Mouse (Mus musculus): ENCODE measurements around the gene Atp1a1. TPM values are rescaled to one million over a fixed set of nuclear protein-coding genes. Genes with fewer than 3 reads are reported as not detected.

The Atp1a1 gene
- polyA plus RNA-seq, 2 experiments = 48.4 to 54.7 TPM

GRCm38 (mm10) chr3:101615856-101616255 lies 11.4 kb upstream of the Atp1a1 start:
- H3K27me3 ChIP-seq (ENCODE audit: control insufficient read depth, insufficient read depth, low read length) = no peaks in the 10 kb centered on the region
- H3K4me2 ChIP-seq (ENCODE audit: low read depth) = no peak overlapping the region
- H3K9ac ChIP-seq (replicated peaks) = no peak overlapping the region
- ATAC-seq (ENCODE audit: insufficient read depth) = no peak
- no peaks in the 10 kb centered on the region for H3K4me1 ChIP-seq (replicated peaks; ENCODE audit: control insufficient read depth in 2 of 2, insufficient read depth in 2 of 2, low read length in 1 of 2)
- H3K27ac ChIP-seq = no peak overlapping the region
- no peak overlapping the region for H3K4me3 ChIP-seq (ENCODE audit: insufficient read depth in 1 of 2, low read depth in 2 of 2, low read length in 2 of 2)
- no peaks in the 10 kb centered on the region for H3K9me3 ChIP-seq (ENCODE audit: control insufficient read depth, low read length)
- no peaks in the 10 kb centered on the region for H3K36me3 ChIP-seq (replicated peaks; ENCODE audit: control insufficient read depth, insufficient read depth, low read depth)
- TF ChIP-seq CTCF (IDR thresholded peaks at IDR 0.05; ENCODE audit: low read depth) (no peak), EP300 (IDR thresholded peaks at IDR 0.05; ENCODE audit: low read depth) (no peak)
- DNase-seq (ENCODE audit: low read depth in 3 of 3, low spot score in 3 of 3) = no peak
- 47% methylated on average over 6 of the region's 6 CpGs for WGBS (ENCODE audit: insufficient replicate concordance)

DNA sequence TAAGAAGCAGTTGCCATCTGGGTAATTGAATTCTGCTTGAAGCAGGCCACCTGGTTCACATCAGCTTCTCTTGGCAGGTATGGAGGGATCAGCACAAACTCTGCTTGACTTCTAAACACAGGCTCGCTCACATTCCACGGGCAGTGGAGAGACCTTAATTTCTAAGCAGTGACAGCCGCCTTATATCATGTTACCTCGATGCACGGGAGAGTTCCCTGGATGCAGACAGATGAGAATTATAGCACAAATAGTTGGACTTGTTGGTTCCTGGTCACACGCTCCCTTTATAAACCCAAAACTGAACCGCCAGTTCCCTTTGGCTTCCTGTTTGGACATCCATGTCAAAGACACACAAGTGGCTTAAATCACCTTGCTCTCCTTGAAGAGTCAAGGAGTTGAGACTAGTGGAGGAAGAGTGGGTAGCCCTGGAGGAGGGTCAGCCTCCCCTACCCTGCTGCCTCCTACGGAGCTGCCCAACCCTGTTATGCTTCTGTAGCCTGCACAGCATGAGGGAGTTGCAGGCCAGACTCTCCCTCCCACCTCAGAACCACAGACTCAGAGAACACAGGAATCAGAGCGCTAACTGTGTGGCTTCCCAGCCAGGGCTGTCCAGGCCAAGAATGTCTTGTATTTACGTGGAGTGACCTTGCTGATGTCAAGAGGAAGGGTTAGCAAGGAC lies 7.5 kb upstream of the Atp1a1 start:
- no peak for DNase-seq (ENCODE audit: low read depth in 3 of 3, low spot score in 3 of 3)

GRCm38 (mm10) chr3:101611012-101611812 lies 6.7 kb upstream of the Atp1a1 start:
- Histone ChIP-seq H3K4me3 (ENCODE audit: insufficient read depth in 1 of 2, low read depth in 2 of 2, low read length in 2 of 2) (no peak overlapping the region), H3K27ac (no peak overlapping the region), H3K36me3 (replicated peaks; ENCODE audit: control insufficient read depth, insufficient read depth, low read depth) (no peaks in the 10 kb centered on the region), H3K9me3 (ENCODE audit: control insufficient read depth, low read length) (no peaks in the 10 kb centered on the region), H3K4me1 (replicated peaks; ENCODE audit: control insufficient read depth in 2 of 2, insufficient read depth in 2 of 2, low read length in 1 of 2) (no peaks in the 10 kb centered on the region), H3K9ac (replicated peaks) (no peak overlapping the region), H3K27me3 (ENCODE audit: control insufficient read depth, insufficient read depth, low read length) (peaks cover under 1% of the 10 kb centered on the region; the same call in 1 of the 2 replicates), H3K4me2 (ENCODE audit: low read depth) (no peak overlapping the region)
- TF ChIP-seq EP300 (IDR thresholded peaks at IDR 0.05; ENCODE audit: low read depth) (no peak), CTCF (IDR thresholded peaks at IDR 0.05; ENCODE audit: low read depth) (no peak)
- DNase-seq (ENCODE audit: low read depth in 3 of 3, low spot score in 3 of 3) (no peak), ATAC-seq (ENCODE audit: insufficient read depth) (no peak)
- 59% methylated on average over 8 of the region's 8 CpGs for WGBS (ENCODE audit: insufficient replicate concordance)

More for the DNA sequence above, 7.5 kb upstream of the Atp1a1 start:
- 56% methylated on average over 10 of the region's 10 CpGs for WGBS (ENCODE audit: insufficient replicate concordance)
- Histone ChIP-seq H3K36me3 (replicated peaks; ENCODE audit: control insufficient read depth, insufficient read depth, low read depth) (no peaks in the 10 kb centered on the region), H3K9me3 (ENCODE audit: control insufficient read depth, low read length) (no peaks in the 10 kb centered on the region), H3K27me3 (ENCODE audit: control insufficient read depth, insufficient read depth, low read length) (no peaks in the 10 kb centered on the region; the same call in 1 of the 2 replicates), H3K4me2 (ENCODE audit: low read depth) (no peak overlapping the region), H3K4me1 (replicated peaks; ENCODE audit: control insufficient read depth in 2 of 2, insufficient read depth in 2 of 2, low read length in 1 of 2) (no peaks in the 10 kb centered on the region), H3K27ac (no peak overlapping the region), H3K9ac (replicated peaks) (no peak overlapping the region), H3K4me3 (ENCODE audit: insufficient read depth in 1 of 2, low read depth in 2 of 2, low read length in 2 of 2) (no peak overlapping the region)
- TF ChIP-seq EP300 (IDR thresholded peaks at IDR 0.05; ENCODE audit: low read depth) (no peak), CTCF (IDR thresholded peaks at IDR 0.05; ENCODE audit: low read depth) (no peak)
- ATAC-seq (ENCODE audit: insufficient read depth) = no peak

DNA sequence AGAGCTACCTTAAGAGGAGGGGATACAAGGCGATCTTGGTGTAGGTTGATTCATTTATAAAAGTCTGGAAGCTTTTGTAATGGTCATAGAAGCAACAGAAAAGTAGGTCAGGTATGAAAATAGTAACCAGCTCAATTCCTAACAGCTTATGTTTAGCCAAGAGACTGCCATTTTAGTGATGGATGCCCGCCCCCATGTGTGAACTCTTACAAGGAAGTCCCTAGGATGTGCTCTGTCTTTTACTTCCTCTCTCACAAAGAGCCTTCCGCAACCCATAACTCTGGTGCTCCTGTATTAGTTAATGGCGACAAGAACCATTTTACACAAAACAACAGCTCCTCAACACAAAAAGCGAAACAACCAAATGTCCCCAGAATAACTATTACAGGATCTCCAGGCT lies 4.8 kb upstream of the Atp1a1 start:
- peaks cover 2% of the 10 kb centered on the region; the same call in 1 of the 2 replicates for H3K27me3 ChIP-seq (ENCODE audit: control insufficient read depth, insufficient read depth, low read length)
- 61% methylated on average over 5 of the region's 5 CpGs for WGBS (ENCODE audit: insufficient replicate concordance)
- H3K9me3 ChIP-seq (ENCODE audit: control insufficient read depth, low read length) = no peaks in the 10 kb centered on the region
- no peak overlapping the region for H3K9ac ChIP-seq (replicated peaks)
- H3K4me2 ChIP-seq (ENCODE audit: low read depth) = no peak overlapping the region
- ATAC-seq (ENCODE audit: insufficient read depth) (no peak), DNase-seq (ENCODE audit: low read depth in 3 of 3, low spot score in 3 of 3) (no peak)
- no peaks in the 10 kb centered on the region for H3K36me3 ChIP-seq (replicated peaks; ENCODE audit: control insufficient read depth, insufficient read depth, low read depth)
- TF ChIP-seq EP300 (IDR thresholded peaks at IDR 0.05; ENCODE audit: low read depth) (no peak), CTCF (IDR thresholded peaks at IDR 0.05; ENCODE audit: low read depth) (no peak)
- peaks cover 3% of the 10 kb centered on the region in 2 experiments; a peak in 1 of 4 replicates for H3K4me1 ChIP-seq (replicated peaks; ENCODE audit: control insufficient read depth in 2 of 2, insufficient read depth in 2 of 2, low read length in 1 of 2)
- no peak overlapping the region for H3K27ac ChIP-seq
- H3K4me3 ChIP-seq (ENCODE audit: insufficient read depth in 1 of 2, low read depth in 2 of 2, low read length in 2 of 2) = no peak overlapping the region

DNA sequence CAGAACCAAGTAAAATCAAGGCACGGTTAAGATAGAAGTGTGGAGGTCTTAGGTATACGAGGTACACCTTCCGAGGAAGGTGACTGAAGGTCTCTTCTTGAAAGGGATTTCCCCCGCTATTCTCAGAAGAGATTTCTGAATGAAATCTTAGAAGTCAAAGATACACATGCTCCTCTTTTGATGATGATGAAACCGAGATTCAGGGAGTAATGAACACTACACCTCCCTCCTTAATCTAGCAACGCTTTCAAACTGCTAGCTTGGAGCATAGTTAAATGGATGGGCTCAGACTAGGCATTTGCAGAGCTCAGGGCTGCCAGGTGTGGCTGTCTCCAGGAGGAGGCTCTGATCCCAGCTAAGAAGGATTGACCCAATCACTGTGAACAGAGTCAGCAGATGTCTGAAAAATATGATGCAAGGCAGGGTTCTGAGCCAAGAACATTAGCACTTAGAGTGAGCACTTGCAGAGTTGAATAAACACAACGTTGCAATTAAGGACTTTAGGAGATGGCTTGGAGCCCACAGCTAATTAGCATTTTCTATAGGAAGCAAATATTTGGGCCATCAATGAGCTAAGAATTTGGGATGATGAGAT lies 2.5 kb upstream of the Atp1a1 start:
- WGBS (ENCODE audit: insufficient replicate concordance) = 68% methylated on average over 7 of the region's 7 CpGs
- no peak for ATAC-seq (ENCODE audit: insufficient read depth)
- H3K4me2 ChIP-seq (ENCODE audit: low read depth) = no peak overlapping the region

More for the DNA sequence above, 2.5 kb upstream of the Atp1a1 start:
- TF ChIP-seq EP300 (IDR thresholded peaks at IDR 0.05; ENCODE audit: low read depth) (no peak), CTCF (IDR thresholded peaks at IDR 0.05; ENCODE audit: low read depth) (no peak)
- Histone ChIP-seq H3K27me3 (ENCODE audit: control insufficient read depth, insufficient read depth, low read length) (peaks cover 2% of the 10 kb centered on the region; the same call in 1 of the 2 replicates), H3K27ac (no peak overlapping the region), H3K9ac (replicated peaks) (no peak overlapping the region), H3K36me3 (replicated peaks; ENCODE audit: control insufficient read depth, insufficient read depth, low read depth) (no peaks in the 10 kb centered on the region), H3K4me3 (ENCODE audit: insufficient read depth in 1 of 2, low read depth in 2 of 2, low read length in 2 of 2) (no peak overlapping the region), H3K4me1 (replicated peaks; ENCODE audit: control insufficient read depth in 2 of 2, insufficient read depth in 2 of 2, low read length in 1 of 2) (peaks cover 12 to 13% of the 10 kb centered on the region in 2 experiments), H3K9me3 (ENCODE audit: control insufficient read depth, low read length) (no peaks in the 10 kb centered on the region)
- no peak for DNase-seq (ENCODE audit: low read depth in 3 of 3, low spot score in 3 of 3)

Measured in liver, embryonic 14.5 days (tissue).